Mouse (Mus musculus): ENCODE measurements at regions not wholly inside any gene's neighbourhood (a gene's known extent, or its start where the extent isn't known, plus 50 kb on each side); places are given as distances from the start of the nearest gene placed in this dataset.
A peak's percentile ranks its signal among the peaks of the same experiment; 100 is the strongest.

DNA sequence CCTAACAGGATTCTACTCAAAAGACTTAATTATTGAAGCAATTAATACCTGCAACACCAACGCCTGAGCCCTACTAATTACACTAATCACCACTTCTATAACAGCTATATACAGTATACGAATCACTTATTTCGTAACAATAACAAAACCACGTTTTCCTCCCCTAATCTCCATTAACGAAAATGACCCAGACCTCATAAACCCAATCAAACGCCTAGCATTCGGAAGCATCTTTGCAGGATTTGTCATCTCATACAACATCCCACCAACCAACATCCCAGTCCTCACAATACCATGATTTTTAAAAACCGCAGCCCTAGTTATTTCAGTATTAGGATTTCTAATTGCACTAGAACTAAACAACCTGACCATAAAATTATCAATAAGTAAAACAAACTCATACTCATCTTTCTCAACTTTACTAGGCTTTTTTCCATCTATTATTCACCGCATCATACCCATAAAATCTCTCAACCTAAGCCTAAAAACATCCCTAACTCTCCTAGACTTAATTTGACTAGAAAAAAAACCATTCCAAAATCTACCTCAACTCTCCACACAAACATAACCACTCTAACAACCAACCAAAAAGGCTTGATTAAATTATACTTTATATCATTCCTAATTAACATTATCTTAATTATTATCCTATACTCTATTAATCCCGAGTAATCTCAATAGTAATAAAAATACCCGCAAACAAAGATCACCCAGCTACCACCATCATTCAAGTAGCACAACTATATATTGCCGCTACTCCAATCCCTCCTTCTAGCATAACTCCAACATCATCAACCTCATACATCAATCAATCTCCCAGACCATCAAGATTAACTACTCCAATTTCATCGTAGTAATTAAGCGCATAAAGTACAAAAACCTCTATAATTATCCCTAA, 830.9 kb upstream of the Tyrp1 start:
- no peak for DNase-seq (ENCODE audit: low spot score in 2 of 2)

DNA sequence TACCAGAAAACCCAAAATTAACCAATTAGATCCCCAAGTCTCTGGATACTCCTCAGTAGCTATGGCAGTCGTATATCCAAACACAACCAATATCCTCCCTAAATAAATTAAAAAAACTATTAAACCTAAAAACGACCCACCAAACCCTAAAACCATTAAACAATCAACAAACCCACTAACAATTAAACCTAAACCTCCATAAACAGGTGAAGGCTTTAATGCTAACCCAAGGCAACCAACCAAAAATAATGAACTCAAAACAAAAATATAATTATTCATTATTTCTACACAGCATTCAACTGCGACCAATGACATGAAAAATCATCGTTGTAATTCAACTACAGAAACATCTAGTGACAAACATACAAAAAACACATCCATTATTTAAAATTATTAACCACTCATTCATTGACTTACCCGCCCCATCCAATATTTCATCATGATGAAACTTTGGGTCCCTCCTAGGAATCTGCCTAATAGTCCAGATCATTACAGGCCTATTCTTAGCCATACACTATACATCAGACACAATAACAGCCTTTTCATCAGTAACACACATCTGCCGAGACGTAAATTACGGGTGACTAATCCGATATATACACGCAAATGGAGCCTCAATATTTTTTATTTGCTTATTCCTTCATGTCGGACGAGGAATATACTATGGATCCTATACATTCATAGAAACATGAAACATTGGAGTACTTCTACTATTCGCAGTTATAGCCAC, 830.1 kb upstream of the Tyrp1 start:
- DNase-seq (ENCODE audit: low spot score in 2 of 2): no peak

DNA sequence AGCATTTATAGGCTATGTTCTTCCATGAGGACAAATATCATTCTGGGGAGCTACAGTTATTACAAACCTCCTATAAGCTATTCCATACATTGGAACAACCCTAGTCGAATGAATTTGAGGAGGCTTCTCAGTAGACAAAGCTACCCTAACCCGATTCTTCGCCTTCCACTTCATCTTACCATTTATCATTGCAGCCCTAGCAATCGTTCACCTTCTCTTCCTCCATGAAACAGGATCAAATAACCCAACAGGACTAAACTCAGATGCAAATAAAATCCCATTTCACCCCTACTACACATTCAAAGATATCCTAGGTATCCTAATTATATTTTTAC, 829.6 kb upstream of the Tyrp1 start:
- no peak for DNase-seq (ENCODE audit: low spot score in 2 of 2)

DNA sequence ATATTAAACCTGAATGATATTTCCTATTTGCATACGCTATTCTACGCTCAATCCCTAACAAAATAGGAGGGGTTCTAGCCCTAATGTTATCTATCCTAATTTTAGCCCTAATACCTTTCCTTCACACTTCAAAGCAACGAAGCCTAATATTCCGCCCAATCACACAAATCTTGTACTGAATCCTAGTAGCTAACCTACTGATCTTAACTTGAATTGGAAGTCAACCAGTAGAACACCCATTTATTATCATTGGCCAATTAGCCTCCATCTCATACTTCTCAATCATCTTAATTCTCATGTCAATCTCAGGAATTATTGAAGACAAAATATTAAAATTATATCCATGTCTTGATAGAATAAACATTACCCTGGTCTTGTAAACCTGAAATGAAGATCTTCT, 829.1 kb upstream of the Tyrp1 start:
- no peak for DNase-seq (ENCODE audit: low spot score in 2 of 2)

DNA sequence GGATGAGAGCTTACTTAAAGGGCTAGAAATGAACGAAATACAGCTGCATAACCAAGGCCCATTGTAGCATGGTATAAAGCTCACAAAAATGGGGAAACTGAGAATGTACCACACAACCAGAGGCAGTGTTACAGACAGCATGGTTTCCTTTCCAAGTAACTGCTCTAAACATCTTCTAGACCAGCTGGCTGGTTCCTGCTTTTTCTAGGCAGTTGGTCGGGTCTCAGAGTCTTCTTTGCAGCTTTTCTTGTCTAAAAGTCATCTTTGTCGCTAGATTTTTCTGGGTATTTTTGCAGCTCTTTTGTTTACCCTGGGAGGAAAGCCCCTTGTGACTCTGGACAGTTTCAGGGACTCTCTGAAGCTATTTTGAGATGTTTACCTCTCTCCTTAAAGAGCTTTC, 806.0 kb upstream of the Tyrp1 start:
- no peak for DNase-seq (ENCODE audit: low spot score in 2 of 2)

DNA sequence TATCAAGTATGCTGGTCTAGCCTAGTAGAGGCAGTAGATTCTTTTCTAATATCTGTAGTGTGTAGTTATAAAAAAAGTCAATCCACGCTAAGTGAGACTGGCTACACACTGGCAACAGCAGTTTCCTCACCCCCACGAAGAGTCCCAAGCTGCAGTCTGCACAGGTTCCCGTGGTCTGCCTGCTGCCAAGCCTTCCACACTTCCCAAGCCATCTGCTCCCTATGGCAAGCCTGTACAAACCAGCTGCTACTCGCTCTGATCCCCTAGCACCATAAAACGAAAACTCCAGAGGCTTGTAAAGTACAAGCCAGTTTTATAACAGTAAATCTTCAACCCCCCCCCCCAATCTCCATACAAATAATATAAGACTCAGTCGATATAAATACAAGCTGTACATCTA, 786.0 kb upstream of the Tyrp1 start:
- peak; percentile 9 to 11 for DNase-seq (ENCODE audit: low spot score in 2 of 2)
